Mouse (Mus musculus): ENCODE results near the gene Afg1l.

GRCm38 (mm10) chr10:42274712-42275400 lies 203.5 kb downstream of the Afg1l start:
- TF ChIP-seq GATA1 (IDR thresholded peaks at IDR 0.05; ENCODE audit: borderline replicate concordance, low read length) (no peak), FLI1 (IDR thresholded peaks at IDR 0.05; ENCODE audit: low read length) (no peak)

Measured in megakaryocyte, embryonic 14.5 days (primary cell).